Mouse (Mus musculus) midbrain, embryonic 15.5 days (tissue): Measurements from ENCODE around the gene Ier5. TPM values are rescaled to one million over a fixed set of nuclear protein-coding genes. Genes with fewer than 3 reads are reported as not detected.

Source experiments
- polyA plus RNA-seq: library from polyadenylated mRNA; unstranded; fragments of >200 nt; fragmentation: Nextera tagmentation; extraction: Ambion mirVana; gene quantifications from 2 replicates; pipeline ENCODE4 v1.2.1, GENCODE M21; 2015

Ier5 gene
- polyA plus RNA-seq, 1 experiment from 2014 or later: 7.2 TPM

Other genes starting within 250 kb of the Ier5 start
- 18.2 and 19.3 TPM in 2 replicates for gene Cacna1e, start 215.1 kb downstream of the Ier5 start, polyA plus RNA-seq
- 0.71 and 1.2 TPM in 2 replicates for gene Mr1, start 47.2 kb upstream of the Ier5 start, polyA plus RNA-seq
- 114 and 118 TPM in 2 replicates for gene Stx6, start 59.1 kb upstream of the Ier5 start, polyA plus RNA-seq
- 4.0 and 4.3 TPM in 2 replicates for gene BC034090, start 144.8 kb upstream of the Ier5 start, polyA plus RNA-seq